Mouse (Mus musculus) natural killer cell, adult 2 months (primary cell): Measurements from ENCODE around the gene Tanc1.

Experiments
- DNase-seq, 2 experiments: peaks; one replicate each; pipeline ENCODE4 v3.0.0; 2022; ENCODE audit warnings: low spot score in 2 of 2

Gene Tanc1

DNA sequence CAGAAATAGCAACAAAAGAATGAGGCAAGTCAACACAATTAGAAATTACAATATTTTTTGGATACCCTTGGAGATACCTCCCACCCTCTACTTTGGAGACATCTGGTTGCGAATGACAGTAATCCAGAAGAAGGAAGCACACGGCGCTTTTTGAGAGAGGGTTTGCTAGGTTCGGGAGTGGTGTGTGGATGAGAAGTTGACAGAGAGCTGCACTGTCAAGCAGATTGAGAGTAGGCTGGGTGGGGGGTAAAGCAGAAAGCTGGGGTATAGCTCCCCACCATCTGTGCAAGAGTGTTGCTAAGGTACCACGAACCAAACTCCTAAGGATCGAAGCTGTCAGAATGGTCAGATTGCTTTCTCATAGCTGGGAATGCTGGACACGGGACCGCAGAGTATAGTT, 40.0 kb downstream of the Tanc1 start:
- DNase-seq = no peak

DNA sequence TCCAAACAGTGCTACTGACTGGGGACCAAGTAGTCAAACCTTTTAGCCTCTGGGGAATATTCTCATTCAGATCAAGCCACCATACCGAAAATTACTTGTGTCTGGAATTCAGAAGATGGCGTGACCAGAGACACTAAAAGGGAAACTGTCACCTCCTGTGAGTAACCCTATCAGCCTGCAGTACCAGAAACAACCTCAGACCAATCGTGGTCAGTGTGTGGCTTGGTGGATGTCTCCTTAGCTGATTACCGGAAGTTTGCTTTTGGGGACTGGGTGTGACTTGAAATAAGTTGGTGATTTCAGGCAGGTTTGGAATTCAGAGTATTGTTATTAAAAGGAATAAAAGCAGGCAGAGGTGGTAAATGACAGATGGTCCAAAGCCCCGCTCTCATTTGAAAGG, 40.9 kb downstream of the Tanc1 start:
- DNase-seq = peak; percentile 45 to 66

DNA sequence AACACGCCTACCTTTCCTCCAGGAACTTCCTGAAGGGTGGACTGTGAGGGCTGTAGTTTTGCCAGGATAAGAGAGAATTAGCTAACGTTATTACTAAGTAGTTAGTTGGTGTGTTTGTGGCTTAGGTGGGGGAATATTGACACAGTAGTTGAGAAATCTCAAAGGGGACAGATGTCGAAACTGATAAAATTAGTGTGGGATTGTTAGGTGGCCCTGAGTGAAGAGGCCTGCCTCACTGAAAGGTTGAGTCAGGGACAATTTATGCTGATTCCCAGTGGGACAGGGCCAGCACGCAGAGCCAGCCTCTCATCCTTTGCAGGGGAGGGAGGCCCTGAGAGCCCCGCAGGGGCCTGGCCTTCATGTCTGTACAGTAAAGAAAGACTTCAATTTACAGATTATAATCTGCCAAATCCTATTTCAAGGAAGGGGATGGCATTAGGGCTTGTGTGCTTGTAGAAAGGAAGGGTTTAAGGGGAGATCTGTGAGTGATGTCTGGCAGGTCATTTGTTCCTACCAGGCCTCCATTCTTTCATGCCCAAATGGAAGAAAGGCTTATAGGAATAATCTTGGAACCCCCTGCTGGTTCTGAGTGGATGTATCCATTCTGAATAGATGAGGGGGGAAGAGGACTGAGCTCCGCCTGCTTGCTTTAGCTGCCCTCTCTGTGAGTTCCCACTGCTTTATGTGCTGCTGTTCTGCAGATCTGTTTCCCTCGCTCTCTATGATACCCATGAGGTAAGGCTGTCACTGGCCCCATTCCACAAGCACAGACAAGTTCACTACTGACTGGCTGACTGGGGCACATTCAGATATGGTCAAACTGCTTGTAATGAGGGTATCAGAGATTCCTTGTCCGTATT, 41.7 kb downstream of the Tanc1 start:
- no peak for DNase-seq

DNA sequence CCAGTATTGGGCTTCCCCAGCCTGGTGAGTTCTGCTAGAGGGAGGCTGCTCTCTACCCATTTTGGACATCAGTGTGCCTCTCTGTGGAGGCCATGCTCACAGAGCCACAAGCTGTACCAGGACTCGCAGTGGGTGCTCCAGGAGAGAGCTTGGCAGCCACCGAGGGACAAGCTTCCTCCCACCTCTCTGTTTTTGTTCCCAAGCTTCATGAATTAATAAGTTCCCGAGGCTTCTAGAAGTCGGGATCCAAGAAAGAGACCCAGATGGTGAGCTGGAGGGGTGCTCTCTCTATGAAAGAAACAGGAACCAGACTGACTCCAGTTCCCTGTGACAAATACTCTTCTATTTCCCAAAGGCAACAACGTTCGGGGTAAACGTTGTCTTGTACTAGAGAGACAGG, 43.6 kb downstream of the Tanc1 start:
- no peak for DNase-seq

DNA sequence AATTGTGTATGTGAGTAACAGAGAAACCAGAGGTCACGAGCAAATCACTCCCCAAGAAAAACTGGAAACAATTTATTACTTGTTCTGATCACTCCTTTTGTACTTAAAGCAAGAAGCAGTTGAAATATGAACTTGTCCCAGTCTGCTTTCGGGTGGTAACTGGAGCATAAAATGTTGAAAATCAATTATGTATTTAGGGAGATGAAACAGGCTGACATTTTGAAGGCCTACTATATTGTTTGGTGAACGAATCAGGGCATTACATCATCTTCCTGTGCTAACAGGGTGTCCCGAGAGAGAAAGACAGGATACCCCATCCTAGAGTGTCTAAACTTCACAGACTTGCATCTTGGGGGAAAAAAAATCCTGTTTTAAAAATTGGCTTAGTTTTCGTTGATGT, 44.8 kb downstream of the Tanc1 start:
- DNase-seq = no peak

DNA sequence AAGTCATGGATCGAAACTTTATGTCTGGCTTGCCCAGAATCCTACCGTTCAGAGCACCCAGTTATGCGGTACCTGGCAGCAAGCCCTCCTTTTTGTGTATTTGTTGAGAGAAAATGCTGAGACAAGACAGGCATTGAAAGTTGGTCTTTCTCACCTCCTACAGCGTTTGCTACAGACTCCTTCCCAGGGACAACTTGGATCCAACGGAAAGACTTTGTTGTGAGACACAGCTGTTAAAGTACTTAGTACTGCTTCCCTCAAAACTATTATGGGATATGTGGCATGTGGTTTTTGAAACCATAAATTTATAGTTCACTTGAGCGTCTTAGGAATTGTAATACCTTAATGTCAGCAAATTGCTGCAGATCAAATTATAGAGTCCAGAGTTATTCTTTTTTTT, 47.8 kb downstream of the Tanc1 start:
- DNase-seq = no peak

DNA sequence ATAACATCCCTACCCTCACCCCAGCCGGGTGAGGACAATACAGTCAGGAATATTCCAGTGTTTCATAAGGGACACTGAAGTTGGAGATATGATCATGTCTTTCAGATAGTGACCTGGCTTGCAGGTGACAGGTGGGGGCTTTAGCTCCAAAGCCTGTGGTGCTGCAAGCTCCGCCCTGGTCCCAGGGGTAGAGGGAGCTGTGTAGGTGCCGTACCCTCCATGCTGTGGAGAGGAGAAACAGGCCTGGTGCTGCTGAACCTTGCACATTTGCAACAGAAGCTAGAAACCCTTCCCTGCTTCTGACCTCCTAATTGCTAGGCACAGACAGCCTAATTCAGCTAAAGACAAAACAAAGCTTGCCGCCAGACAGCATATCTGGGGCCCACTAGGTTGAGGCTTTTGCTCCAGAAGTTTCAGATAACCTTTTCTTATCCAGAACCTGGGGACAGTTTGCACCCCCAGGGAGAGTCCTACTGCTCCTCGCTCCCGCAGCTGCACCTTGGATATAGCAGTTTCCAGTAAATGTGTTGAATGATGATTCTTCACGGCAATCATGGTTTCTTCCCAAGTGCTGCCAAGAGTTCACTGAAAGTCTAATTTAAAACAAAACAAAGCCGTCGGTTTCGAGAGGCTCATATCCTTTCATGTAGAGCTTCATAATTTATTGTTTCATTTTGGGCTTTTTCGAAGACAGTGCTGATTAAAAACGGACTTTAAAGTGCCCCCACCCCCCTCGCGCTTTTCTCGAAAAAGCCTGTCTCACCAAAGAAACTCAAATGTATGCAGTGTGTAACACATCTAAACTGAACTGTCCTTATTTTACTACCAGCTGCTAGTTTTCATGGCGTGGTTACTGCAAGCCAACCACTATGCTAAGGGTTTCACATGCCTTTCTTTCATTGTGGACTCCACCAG, 49.3 kb downstream of the Tanc1 start:
- DNase-seq = no peak

DNA sequence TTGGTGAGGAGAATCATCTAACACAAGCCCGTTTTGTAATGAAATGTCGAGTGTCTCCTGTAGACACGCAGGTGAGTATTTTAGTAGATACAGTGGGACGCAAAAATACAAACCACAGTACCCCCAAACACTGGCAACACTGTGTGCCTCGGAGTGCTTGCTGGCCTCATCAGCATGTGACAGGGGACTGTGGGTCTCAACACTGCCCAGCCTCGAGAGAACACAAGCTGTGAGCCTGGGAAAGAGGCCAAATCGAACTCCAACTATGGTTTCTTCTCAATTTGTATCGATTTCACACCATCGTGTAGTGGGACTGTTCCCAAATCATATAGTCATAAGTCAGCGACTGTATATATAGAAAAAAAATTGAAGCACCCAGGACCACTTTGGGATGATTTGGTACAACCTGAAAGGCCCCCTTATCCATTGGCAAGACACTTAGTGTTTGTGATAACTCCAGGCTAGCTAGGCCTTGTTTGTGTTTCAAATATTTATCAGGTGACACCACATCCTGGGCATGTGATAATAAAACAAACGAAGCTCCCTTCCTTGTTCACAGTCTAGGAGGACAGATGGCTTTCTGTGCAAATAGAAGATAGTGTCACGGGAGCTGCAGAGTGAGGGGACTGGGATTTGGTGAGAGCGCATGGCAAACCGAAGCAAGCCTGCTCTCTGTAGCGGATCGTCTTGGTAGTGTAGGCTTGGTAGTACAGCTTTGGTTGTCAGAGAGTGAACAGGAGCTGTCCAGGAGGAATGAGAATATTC, 53.1 kb downstream of the Tanc1 start:
- no peak for DNase-seq

DNA sequence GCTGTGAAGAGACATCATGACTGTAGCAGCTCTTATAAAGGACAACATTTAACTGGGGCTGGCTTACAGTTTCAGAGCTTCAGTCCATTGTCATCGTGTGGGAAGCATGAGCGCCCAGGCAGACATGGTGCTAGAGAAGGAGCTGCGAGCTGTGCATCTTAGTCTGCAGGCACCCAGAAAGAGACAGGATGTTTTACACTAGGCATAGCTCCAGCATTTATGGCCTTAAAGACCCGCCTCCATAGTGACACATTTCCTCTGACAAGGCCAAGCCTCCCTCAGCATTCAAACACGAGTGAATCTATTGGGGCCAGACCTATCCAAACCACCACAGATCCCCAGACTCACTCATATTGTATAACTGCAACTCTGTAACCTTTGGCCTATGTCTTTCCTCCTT, 54.7 kb downstream of the Tanc1 start:
- no peak for DNase-seq

DNA sequence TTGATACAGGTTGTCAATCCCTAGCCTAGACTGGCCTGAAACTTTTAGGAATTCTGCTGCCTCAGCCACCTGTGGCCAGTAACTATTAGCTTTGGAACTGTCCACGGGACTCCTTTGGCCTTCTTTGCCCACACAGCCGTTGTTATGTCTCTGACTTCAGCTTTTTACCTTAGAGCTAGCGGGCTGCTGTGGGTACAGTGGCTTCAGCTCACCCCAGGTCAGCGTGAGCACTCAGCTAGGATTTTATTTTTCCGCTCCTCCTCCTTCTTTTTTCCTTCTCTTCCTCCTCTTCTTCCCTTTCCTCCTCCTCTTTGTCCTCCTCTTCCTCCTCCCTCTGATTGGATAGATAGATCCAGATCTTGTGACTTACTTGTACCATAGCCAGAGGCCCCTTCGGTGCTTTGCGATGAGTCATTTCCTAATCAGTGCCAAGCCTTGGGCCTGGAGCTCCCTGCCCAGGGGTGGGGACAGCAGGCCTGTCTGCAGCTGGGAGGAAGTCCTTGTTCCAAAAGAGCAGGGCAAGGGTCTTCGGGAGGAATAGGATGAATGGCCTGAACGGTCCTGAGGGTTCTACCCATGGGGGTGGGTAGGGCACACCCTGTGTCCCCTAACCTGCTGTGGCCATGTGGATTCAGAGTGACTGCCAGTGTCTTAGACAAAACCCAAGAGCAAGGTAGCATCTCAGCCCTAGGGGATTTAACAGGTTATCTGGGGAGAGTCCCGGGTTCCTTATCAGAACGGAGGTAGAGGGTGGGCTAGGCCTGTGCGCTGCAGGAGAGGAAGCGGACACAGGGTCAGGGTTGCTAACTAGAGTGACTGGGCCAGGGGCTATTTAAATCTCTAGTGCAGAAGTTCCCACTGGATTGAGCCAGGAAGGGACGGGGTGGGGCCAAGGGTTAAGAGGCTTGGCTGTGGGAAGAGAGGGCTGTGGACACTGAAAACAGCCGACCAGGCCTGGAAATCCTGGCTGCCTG, 58.5 kb downstream of the Tanc1 start:
- DNase-seq = no peak

DNA sequence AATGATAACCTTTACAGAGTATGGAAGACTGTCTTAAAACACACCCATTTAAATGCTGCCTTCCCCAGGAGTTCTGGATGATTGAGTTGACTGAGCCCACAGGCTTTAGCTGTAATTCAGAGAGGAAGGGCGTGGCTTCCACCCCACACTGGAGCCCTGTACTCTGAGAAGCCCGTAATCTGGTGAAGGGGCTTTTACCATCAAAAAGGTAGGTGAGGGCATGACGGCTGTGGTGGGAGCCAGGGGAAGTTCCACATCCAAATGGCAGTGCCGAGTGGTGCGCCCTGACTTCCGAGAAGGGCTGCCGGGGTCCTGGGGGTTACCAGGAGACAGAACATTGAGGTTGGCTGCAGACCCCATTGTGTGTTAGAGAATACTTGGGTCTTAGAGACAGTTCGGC, 59.8 kb downstream of the Tanc1 start:
- DNase-seq = no peak

DNA sequence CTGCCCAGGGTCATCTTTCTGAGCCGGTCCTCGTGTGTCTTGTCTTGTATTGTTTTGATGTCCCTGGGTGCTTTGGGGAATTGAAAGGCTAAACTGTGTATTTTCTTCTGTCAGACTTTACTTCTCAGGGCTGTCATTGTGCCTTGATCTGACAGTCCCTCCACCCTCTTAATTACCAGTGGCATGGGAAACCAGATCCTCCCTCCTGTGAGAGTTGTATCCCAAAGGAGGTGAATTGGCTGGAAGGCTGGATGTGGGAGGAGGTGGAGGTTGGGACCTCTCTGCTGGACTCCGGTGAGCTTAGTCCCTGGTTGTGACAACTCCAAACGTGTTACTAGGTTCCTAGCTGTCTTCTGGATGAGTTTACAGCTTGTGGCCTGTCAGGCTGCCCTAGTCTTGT, 60.2 kb downstream of the Tanc1 start:
- no peak for DNase-seq

DNA sequence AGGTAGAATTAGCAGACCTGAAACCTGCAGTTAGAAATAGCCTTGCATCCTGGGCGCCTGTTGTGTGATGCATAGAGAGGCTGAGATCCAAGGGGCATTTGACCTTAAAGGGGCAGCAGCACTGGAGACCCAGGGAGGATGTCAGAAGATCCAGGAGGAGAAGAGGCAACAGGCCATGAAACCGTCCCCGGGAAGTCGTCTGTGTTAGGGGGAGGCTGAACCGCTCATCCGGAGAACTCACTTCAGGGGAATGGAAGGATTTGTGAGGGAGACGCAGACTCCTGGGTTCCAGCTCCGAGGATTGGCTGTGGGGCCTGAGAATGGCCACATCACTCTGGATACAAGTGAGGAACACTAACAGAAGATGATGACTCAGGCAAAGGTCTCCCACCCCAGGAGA, 60.8 kb downstream of the Tanc1 start:
- no peak for DNase-seq

DNA sequence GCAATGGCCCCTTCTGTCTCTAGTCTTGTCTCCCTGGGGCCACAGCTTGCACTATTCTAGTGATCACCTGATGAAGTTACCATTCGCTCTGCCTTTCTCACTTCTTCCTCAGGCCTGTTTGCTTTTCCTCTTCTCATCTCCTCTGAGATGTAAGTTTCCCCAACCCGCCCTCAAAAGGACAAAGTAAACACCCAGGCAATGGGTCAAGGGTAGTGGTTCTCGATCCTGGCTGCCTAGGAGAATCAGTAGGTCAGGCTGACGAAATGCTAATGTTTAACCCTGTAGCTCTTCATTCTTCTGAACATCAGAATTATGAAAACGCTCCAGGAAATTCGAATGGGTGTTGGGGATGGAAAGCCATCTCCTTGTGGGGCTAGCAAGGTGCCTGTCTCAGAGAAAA, 61.5 kb downstream of the Tanc1 start:
- DNase-seq = no peak

DNA sequence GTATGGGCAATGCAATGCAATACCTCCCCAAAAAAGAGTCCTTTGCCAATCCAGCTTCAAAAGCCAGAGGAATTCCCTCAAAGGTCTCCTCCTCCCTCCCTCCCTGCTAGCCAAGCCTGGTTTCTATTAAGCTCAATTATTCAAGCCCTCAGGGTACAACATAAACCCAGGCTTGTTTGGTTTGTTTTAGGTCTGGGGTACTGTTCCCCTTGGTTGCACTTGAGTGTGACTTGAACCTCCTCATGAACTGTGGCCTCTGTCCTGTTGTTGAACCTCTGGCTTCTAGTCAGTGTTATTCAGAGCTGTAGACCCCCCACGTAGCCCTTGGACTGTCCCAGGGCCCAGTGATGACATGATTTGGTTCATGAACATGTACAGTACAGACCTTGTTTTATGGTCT, 62.0 kb downstream of the Tanc1 start:
- no peak for DNase-seq

DNA sequence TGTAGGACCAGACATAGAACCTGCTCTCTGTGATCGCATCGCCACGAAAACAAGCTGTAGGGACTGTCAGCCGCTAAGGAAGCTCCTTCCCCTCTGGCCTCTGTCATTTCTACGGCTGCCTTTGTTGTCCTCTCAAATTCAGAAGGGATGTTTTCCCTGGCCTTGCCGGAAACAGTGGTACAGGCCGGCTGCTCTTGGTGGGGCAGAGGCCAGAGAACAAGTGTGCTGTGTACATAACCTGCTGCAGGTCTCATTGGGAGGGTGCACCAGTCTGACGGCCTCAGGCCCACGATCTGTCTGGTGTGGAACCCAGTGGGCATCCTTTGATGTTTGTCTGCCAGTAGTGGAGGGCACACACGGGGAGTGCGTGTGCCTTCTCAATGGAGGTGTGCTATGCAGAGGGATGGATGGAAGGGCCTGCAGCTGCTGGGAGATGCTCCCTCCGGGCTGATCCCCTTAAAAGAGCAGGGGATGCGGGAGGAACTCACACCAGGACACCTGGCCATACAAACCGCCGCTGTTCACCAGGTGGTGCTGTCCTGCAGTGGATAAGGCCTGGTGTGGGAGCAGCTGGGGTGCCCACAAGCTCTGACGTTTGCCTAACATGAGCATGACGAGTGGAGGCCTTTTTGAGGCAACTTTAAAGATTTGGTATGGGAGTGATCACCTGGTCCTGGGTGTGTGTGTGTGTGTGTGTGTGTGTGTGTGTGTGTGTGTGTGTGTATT, 63.6 kb downstream of the Tanc1 start:
- DNase-seq = no peak

DNA sequence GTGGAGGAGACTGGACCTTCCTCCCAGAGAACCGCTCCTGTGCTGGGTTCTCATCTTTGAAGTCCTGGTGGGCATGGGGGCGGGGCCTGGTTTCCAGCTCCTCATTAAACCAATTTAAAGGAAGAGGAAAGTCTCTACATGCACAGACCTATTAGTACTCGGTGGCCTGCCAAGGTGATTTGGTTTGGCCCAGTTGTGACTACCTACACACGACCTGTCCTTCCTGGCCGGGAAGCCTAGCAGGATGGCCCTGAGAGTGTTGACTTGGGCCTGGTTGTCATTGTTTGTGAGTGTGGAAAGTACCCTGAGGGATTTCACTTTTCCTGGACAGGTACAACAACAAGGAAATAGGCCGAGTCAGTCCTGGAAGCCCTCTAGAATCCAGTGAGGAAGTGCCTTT, 64.2 kb downstream of the Tanc1 start:
- no peak for DNase-seq

DNA sequence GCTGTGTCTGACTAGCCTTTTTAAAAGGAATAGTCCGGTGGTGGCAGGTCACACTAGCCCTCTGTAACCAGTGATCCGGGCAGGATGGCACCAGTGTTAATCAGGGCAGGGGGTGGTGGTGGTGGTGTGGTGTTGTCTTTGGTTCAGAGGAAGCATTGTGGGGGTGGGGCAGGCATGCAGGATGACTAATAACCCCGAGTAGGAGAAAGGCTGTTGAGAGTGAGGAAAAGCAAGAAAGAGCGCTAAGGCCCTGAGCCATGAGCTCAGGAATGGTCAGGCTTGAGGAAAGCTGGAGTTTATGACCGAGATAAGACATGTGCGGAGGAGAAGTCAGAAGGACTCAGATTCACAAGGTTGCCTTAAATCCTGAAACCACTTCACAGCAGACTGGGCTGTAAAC, 64.6 kb downstream of the Tanc1 start:
- DNase-seq = no peak

DNA sequence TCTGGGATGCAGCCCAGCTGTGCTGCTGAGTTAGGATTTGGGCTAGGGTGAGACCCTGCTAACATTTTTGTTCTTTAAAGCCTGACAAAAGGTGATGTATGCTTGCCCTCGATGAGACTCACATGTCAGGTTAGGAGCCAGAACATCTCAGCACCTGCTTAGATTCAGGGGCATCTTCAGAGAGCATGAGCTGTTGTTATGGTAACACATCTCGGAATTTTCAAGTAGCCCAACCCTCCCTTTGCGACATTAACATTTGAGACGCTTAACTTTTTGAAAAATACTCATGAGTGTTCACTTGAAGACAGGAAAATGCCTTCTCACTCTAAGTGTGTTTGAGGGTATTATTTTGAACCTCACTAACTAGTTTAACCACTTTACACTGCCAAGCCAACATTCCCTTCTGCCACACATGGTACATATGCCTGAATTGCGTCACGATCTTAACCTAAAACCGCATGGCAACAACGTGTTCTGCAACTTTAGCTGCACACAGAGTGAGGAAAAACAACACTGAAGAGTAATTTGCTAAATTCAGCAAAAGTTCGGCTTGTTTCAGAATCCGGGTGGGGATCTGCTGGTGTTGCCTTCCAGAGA, 67.7 kb downstream of the Tanc1 start:
- no peak for DNase-seq

DNA sequence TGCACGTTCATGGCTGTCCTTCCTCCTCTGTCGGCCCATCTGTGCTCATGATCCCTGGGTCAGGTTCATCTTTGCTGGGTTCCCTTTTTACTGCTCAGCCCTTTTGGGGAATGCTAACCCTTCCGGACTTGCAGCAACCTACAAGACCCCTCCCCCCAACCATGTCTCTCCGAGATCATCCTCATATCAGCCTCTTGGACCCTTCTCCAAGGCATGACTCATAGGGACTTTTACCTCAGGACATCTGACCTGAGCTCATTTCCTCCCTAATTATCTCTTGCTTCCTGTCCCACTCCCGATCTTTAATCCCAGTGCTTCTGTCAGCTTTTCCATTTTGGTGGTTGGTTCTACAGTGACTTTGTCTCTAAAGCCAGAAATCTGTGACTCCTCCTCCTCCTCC, 68.9 kb downstream of the Tanc1 start:
- no peak for DNase-seq
